Mouse (Mus musculus): ENCODE data around the gene Gm28539. TPM values are rescaled to one million over a fixed set of nuclear protein-coding genes. Genes with fewer than 3 reads are reported as not detected.

Gene Gm28539
- polyA plus RNA-seq (2015; fragmentation: Illumina TruSeq; extraction: RNeasy Lipid Tissue Mini Kit (QIAGEN cat#74804); ENCODE audit: insufficient read depth, low read depth, low replicate concordance): not detected

DNA sequence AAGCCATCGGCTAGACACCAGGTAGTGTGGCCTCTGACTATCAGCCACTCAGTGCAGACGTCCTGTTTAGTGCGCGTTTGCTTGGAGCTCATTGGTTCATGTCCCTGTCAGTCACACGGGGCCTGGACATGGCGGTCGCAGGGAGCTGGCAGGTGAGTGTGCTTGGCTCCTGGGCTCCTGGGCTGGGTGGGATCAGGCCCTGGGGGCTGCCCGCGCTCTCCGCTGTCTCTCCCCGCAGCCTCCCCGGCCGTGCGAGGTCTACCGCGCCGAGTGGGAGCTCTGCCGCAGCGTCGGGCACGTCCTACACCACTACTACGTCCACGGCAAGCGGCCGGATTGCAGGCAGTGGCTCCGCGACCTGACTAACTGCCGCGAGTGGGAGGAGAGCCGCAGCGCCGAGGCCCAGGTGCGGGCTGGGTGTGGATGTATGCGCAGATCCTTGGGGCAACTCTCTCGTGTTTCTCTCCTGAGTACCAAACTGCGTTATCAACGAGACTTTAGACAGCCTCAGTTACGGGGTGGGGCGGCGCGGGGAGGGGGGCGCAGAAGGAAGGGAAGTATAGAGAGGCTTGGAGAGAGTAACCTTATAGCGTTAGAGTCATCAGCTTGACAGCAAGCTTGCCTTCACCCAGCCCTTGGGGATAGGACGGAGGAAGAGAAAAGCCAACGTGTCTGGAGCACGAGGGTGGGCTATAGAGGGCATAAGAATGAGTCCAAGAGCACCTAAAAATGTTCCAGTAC, at the start of gene Gm28539, which contains the start of gene 2510002D24Rik:
Gm28539 (plus strand) TSS at position 117 of the 741 bp plus-strand sequence.
2510002D24Rik (plus strand) TSS at position 111 of the 741 bp plus-strand sequence.

DNA sequence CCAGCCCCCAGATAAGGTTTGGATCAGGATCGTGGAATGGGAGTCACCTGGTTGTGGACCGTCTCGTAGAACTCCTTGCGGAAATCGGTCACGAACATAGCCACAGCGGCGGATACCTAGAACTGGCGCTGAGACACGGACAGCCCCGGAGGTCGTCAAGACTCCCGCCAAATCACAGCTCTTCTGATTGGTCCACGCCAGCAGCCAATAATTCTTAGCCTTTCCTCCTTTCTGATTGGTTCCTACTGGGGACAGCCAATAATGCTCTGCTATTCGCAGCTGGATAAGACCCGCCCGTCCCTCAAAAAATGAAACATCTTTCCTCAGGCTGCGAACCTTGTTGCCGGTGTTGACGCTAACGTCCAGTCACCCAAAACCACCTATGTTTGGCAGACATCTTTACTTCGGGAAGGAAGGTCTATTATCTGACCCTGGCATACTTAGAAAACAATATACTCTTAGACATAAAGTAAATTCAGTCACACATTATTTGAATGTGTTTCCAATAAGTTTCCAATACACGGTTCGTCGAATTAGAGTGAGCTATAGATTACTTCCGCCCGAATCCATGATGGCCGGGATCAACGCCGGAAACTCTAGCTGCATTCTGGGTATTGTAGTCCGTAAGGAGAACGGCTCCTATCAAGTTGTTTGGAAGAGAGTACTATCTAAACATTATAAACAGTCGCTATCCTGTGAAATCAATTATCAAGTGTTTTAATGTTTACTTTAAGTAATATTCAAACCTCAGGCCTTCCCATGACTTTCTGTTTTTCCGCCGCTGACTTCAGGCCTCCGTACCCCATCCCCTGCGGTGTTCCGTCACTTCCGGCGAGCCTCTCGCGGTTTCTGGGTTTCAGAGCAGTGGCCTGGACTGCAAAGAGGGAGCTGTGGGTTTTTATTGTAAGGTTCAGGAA, 24.7 kb upstream of the Gm28539 start, which contains the start of the genes Ufd1 and Cdc45:
Ufd1 (plus strand) TSS at position 312 of the 917 bp plus-strand sequence.
Cdc45 (minus strand) TSS at position 520 of the 917 bp plus-strand sequence.

DNA sequence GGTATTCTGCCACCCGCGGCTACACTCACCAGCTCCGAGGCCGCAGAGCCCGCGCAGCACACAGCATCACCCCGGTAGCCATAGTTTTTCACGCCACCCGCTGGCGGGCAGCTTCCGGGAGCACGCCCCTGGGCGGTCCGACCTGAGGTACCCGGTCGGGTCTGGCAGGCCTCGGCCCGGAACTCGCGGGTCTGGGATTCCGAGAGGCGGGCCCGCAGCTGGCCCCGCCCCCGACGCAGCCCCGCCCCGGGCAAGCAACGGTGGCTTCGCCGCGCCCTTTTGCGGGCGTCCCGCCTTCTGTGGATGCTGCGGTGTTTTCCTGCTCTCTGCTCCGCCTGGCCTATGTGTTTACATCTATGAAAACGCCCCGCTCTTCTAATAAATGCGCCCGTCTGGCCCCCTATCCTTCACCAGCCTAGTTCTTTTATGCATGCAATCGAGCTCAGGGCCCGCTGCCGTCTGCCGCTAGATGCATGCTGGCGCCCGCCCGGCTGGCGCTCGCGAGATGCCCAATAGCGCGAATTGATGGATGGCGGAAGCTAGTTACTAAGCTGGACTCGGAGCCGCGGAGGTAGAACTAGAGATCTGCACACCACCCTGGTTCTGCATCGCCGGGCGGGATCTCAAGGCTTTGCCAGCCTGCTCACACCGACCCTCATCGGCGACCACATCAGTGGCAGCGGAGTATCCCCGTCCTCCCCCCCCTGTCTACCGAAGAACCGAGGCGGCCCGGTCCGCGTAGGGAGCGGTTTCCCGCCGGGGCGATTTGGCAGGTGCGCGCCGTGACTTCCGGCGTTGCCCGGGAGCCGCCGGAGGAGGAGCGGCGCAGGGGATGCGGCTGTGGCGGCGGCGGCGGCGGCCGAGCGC, 40.3 kb downstream of the Gm28539 start, which contains the start of the genes Mrpl40 and Hira:
Mrpl40 (minus strand) TSS at position 421 of the 867 bp plus-strand sequence.
Hira (plus strand) TSS at position 596 of the 867 bp plus-strand sequence.

Other genes starting within 250 kb of the Gm28539 start
- gene Tbx1, start 245.9 kb upstream of the Gm28539 start, polyA plus RNA-seq (2015; fragmentation: Illumina TruSeq; extraction: RNeasy Lipid Tissue Mini Kit (QIAGEN cat#74804); ENCODE audit: insufficient read depth, low read depth, low replicate concordance): 0.46 TPM
- 0.81 TPM for gene Gp1bb, start 214.2 kb upstream of the Gm28539 start, polyA plus RNA-seq (2015; fragmentation: Illumina TruSeq; extraction: RNeasy Lipid Tissue Mini Kit (QIAGEN cat#74804); ENCODE audit: insufficient read depth, low read depth, low replicate concordance)
- gene Gm49601, start 210.2 kb upstream of the Gm28539 start, polyA plus RNA-seq (2015; fragmentation: Illumina TruSeq; extraction: RNeasy Lipid Tissue Mini Kit (QIAGEN cat#74804); ENCODE audit: insufficient read depth, low read depth, low replicate concordance): 4.9 TPM
- gene Sept5, start 206.6 kb upstream of the Gm28539 start, polyA plus RNA-seq (2015; fragmentation: Illumina TruSeq; extraction: RNeasy Lipid Tissue Mini Kit (QIAGEN cat#74804); ENCODE audit: insufficient read depth, low read depth, low replicate concordance): 6.8 TPM
- gene Cldn5, start 59.7 kb upstream of the Gm28539 start, polyA plus RNA-seq (2015; fragmentation: Illumina TruSeq; extraction: RNeasy Lipid Tissue Mini Kit (QIAGEN cat#74804); ENCODE audit: insufficient read depth, low read depth, low replicate concordance): 5.0 TPM
- gene Ufd1, start 24.8 kb upstream of the Gm28539 start, polyA plus RNA-seq (2015; fragmentation: Illumina TruSeq; extraction: RNeasy Lipid Tissue Mini Kit (QIAGEN cat#74804); ENCODE audit: insufficient read depth, low read depth, low replicate concordance): 11.6 TPM
- gene Cdc45, start 24.6 kb upstream of the Gm28539 start, polyA plus RNA-seq (2015; fragmentation: Illumina TruSeq; extraction: RNeasy Lipid Tissue Mini Kit (QIAGEN cat#74804); ENCODE audit: insufficient read depth, low read depth, low replicate concordance): 0.79 TPM
- 7.8 TPM for gene 2510002D24Rik, start within 50 bp of the Gm28539 start, polyA plus RNA-seq (2015; fragmentation: Illumina TruSeq; extraction: RNeasy Lipid Tissue Mini Kit (QIAGEN cat#74804); ENCODE audit: insufficient read depth, low read depth, low replicate concordance)
- gene Mrpl40, start 40.3 kb downstream of the Gm28539 start, polyA plus RNA-seq (2015; fragmentation: Illumina TruSeq; extraction: RNeasy Lipid Tissue Mini Kit (QIAGEN cat#74804); ENCODE audit: insufficient read depth, low read depth, low replicate concordance): 12.1 TPM
- gene Hira, start 40.5 kb downstream of the Gm28539 start, polyA plus RNA-seq (2015; fragmentation: Illumina TruSeq; extraction: RNeasy Lipid Tissue Mini Kit (QIAGEN cat#74804); ENCODE audit: insufficient read depth, low read depth, low replicate concordance): 10.0 TPM

All from pancreas, adult 10 weeks (tissue).